Comparison of ENCODE assay signal across 8 mouse cellular contexts in genomic region chr14:99044096-99044495, GRCm38 (mm10). TPM values are rescaled to one million over a fixed set of nuclear protein-coding genes. Genes with fewer than 3 reads are reported as not detected.
DNase-seq lines count a peak whose midpoint lies in the region; ATAC-seq lines count a peak whose summit lies in the region.

No protein-coding gene starts in this region.

- 45% methylated on average over 10 of the region's 10 CpGs for WGBS in lung, embryonic 15.5 days
- 37% methylated on average over 10 of the region's 10 CpGs for WGBS in forebrain, embryonic 11.5 days
- WGBS in limb, embryonic 12.5 days: 44% methylated on average over 10 of the region's 10 CpGs
- WGBS in neural tube, embryonic 15.5 days: 19% methylated on average over 10 of the region's 10 CpGs

- no peaks in the 10 kb centered on the region for H3K27me3 ChIP-seq in lung, embryonic 15.5 days
- H3K27me3 ChIP-seq in forebrain, embryonic 11.5 days (ENCODE audit: control insufficient read depth, insufficient read depth, low read length): no peaks in the 10 kb centered on the region
- no peaks in the 10 kb centered on the region for H3K27me3 ChIP-seq in limb, embryonic 12.5 days
- no peaks in the 10 kb centered on the region for H3K27me3 ChIP-seq in neural tube, embryonic 15.5 days (replicated peaks)

- DNase-seq in lung, postnatal 14 days: no peak
- no peak for DNase-seq in forebrain, embryonic 11.5 days (ENCODE audit: low spot score)
- no peak for DNase-seq in thymus, postnatal 25 days
- DNase-seq in thymus, postnatal 10 days (ENCODE audit: low spot score in 2 of 2): no peak

- peak overlapping the region; percentile 57 for H3K4me2 ChIP-seq in lung, embryonic 15.5 days
- peak overlapping the region; percentile 70 for H3K4me2 ChIP-seq in forebrain, embryonic 11.5 days (ENCODE audit: low read depth, low read length, severe bottlenecking)
- H3K4me2 ChIP-seq in limb, embryonic 12.5 days: peak overlapping the region; percentile 70
- H3K4me2 ChIP-seq in neural tube, embryonic 15.5 days: peak overlapping the region; percentile 77

- H3K9me3 ChIP-seq in lung, embryonic 15.5 days: no peaks in the 10 kb centered on the region
- H3K9me3 ChIP-seq in forebrain, embryonic 11.5 days (ENCODE audit: control insufficient read depth, low read length): no peaks in the 10 kb centered on the region
- no peaks in the 10 kb centered on the region for H3K9me3 ChIP-seq in limb, embryonic 12.5 days
- no peaks in the 10 kb centered on the region for H3K9me3 ChIP-seq in neural tube, embryonic 15.5 days (replicated peaks)

- H3K36me3 ChIP-seq in lung, embryonic 15.5 days: peaks cover under 1% of the 10 kb centered on the region; the same call in 1 of the 2 replicates
- H3K36me3 ChIP-seq in forebrain, embryonic 11.5 days (ENCODE audit: control insufficient read depth, insufficient read depth, low read length): no peaks in the 10 kb centered on the region
- H3K36me3 ChIP-seq in limb, embryonic 12.5 days: peaks cover 8% of the 10 kb centered on the region; the same call in 1 of the 2 replicates
- H3K36me3 ChIP-seq in neural tube, embryonic 15.5 days: no peaks in the 10 kb centered on the region

- no peak for ATAC-seq in lung, embryonic 15.5 days (ENCODE audit: borderline replicate concordance, extremely low read depth, low FRiP score, low TSS enrichment)
- no peak for ATAC-seq in forebrain, embryonic 11.5 days (replicated peaks; ENCODE audit: low FRiP score)
- no peak for ATAC-seq in limb, embryonic 12.5 days (ENCODE audit: insufficient number of reproducible peaks, insufficient read depth, low FRiP score, low TSS enrichment, low read depth)
- no peak for ATAC-seq in neural tube, embryonic 15.5 days (ENCODE audit: low FRiP score)
- no peak for ATAC-seq in granulocyte monocyte progenitor cell, adult 5-6 weeks (replicated peaks; ENCODE audit: poor library complexity, severe bottlenecking)

- H3K4me3 ChIP-seq in lung, embryonic 15.5 days: peak overlapping the region; percentile 99
- peak overlapping the region; percentile 89 for H3K4me3 ChIP-seq in forebrain, embryonic 11.5 days (ENCODE audit: low read depth, low read length)
- H3K4me3 ChIP-seq in limb, embryonic 12.5 days (replicated peaks): peak overlapping the region; percentile 92
- H3K4me3 ChIP-seq in neural tube, embryonic 15.5 days (replicated peaks): peak overlapping the region; percentile 98

- no peak overlapping the region for H3K27ac ChIP-seq in lung, embryonic 15.5 days
- H3K27ac ChIP-seq in forebrain, embryonic 11.5 days (ENCODE audit: low read depth, low read length): no peak overlapping the region
- H3K27ac ChIP-seq in limb, embryonic 12.5 days: no peak overlapping the region
- H3K27ac ChIP-seq in neural tube, embryonic 15.5 days (replicated peaks): no peak overlapping the region

- peaks cover 39% of the 10 kb centered on the region for H3K4me1 ChIP-seq in lung, embryonic 15.5 days
- H3K4me1 ChIP-seq in forebrain, embryonic 11.5 days (replicated peaks; ENCODE audit: control insufficient read depth, insufficient read depth, low read length): peaks cover 4% of the 10 kb centered on the region; the same call in 1 of the 2 replicates
- peaks cover 30% of the 10 kb centered on the region for H3K4me1 ChIP-seq in limb, embryonic 12.5 days (replicated peaks)
- peaks cover 25% of the 10 kb centered on the region for H3K4me1 ChIP-seq in neural tube, embryonic 15.5 days

- H3K9ac ChIP-seq in lung, embryonic 15.5 days: no peak overlapping the region
- peak overlapping the region; percentile 12; the same call in 1 of the 2 replicates for H3K9ac ChIP-seq in forebrain, embryonic 11.5 days (ENCODE audit: low read length)
- 0 out of 2 replicates have a peak overlapping the region, but pooled peaks have one; percentile 4 for H3K9ac ChIP-seq in limb, embryonic 12.5 days (replicated peaks)
- 0 out of 2 replicates have a peak overlapping the region, but pooled peaks have one; percentile 23 for H3K9ac ChIP-seq in neural tube, embryonic 15.5 days (replicated peaks)

RNA-seq across cellular contexts. Expression of gene Mzt1, which starts 1.8 kb away (rescaled TPM):
- polyA plus RNA-seq in lung, embryonic 15.5 days (2015; fragmentation: Nextera tagmentation; extraction: Ambion mirVana): 72.2 and 76.4 TPM in 2 replicates
- polyA plus RNA-seq in forebrain, embryonic 11.5 days (2014; fragmentation: Nextera tagmentation; extraction: Ambion mirVana): 115 and 137 TPM in 2 replicates
- polyA plus RNA-seq in limb, embryonic 12.5 days (2016; fragmentation: Nextera tagmentation; extraction: Ambion mirVana): 122 and 124 TPM in 2 replicates
- 92.8 and 94.8 TPM in 2 replicates for polyA plus RNA-seq in neural tube, embryonic 15.5 days (2015; fragmentation: Nextera tagmentation; extraction: Ambion mirVana)
- total RNA-seq in granulocyte monocyte progenitor cell, adult 5-6 weeks (2014; fragmentation: Nextera tagmentation): 57.8 and 68.1 TPM in 2 replicates
- total RNA-seq in granulocyte monocyte progenitor cell, adult 5-6 weeks (2017): 26.4 and 38.4 TPM in 2 replicates

RNA-seq across cellular contexts. Expression of gene Bora, which starts 1.9 kb away (rescaled TPM):
- 70.3 and 75.6 TPM in 2 replicates for polyA plus RNA-seq in lung, embryonic 15.5 days (2015; fragmentation: Nextera tagmentation; extraction: Ambion mirVana)
- polyA plus RNA-seq in forebrain, embryonic 11.5 days (2014; fragmentation: Nextera tagmentation; extraction: Ambion mirVana): 84.5 and 87.8 TPM in 2 replicates
- 102 and 118 TPM in 2 replicates for polyA plus RNA-seq in limb, embryonic 12.5 days (2016; fragmentation: Nextera tagmentation; extraction: Ambion mirVana)
- polyA plus RNA-seq in neural tube, embryonic 15.5 days (2015; fragmentation: Nextera tagmentation; extraction: Ambion mirVana): 14.0 and 22.5 TPM in 2 replicates
- 36.4 and 36.6 TPM in 2 replicates for total RNA-seq in granulocyte monocyte progenitor cell, adult 5-6 weeks (2014; fragmentation: Nextera tagmentation)
- total RNA-seq in granulocyte monocyte progenitor cell, adult 5-6 weeks (2017): 58.9 and 63.3 TPM in 2 replicates

RNA-seq across cellular contexts. Expression of gene Rpl36a-ps1, which starts 50.0 kb away (rescaled TPM):
- 1.4 and 1.7 TPM in 2 replicates for polyA plus RNA-seq in lung, embryonic 15.5 days (2015; fragmentation: Nextera tagmentation; extraction: Ambion mirVana)
- polyA plus RNA-seq in forebrain, embryonic 11.5 days (2014; fragmentation: Nextera tagmentation; extraction: Ambion mirVana): 2.1 and 3.4 TPM in 2 replicates
- 2.6 and 3.4 TPM in 2 replicates for polyA plus RNA-seq in limb, embryonic 12.5 days (2016; fragmentation: Nextera tagmentation; extraction: Ambion mirVana)
- polyA plus RNA-seq in neural tube, embryonic 15.5 days (2015; fragmentation: Nextera tagmentation; extraction: Ambion mirVana): 0.64 TPM in 1 of 2 replicates, not detected in the other
- total RNA-seq in granulocyte monocyte progenitor cell, adult 5-6 weeks (2014; fragmentation: Nextera tagmentation): 34.7 and 59.2 TPM in 2 replicates
- 14.6 and 20.7 TPM in 2 replicates for total RNA-seq in granulocyte monocyte progenitor cell, adult 5-6 weeks (2017)

RNA-seq across cellular contexts. Expression of gene Pibf1, which starts 55.1 kb away (rescaled TPM):
- polyA plus RNA-seq in lung, embryonic 15.5 days (2015; fragmentation: Nextera tagmentation; extraction: Ambion mirVana): 14.0 and 19.5 TPM in 2 replicates
- 21.2 and 26.3 TPM in 2 replicates for polyA plus RNA-seq in forebrain, embryonic 11.5 days (2014; fragmentation: Nextera tagmentation; extraction: Ambion mirVana)
- 24.2 and 26.3 TPM in 2 replicates for polyA plus RNA-seq in limb, embryonic 12.5 days (2016; fragmentation: Nextera tagmentation; extraction: Ambion mirVana)
- polyA plus RNA-seq in neural tube, embryonic 15.5 days (2015; fragmentation: Nextera tagmentation; extraction: Ambion mirVana): 17.6 and 18.0 TPM in 2 replicates
- total RNA-seq in granulocyte monocyte progenitor cell, adult 5-6 weeks (2014; fragmentation: Nextera tagmentation): 15.2 and 28.1 TPM in 2 replicates
- 31.3 and 41.3 TPM in 2 replicates for total RNA-seq in granulocyte monocyte progenitor cell, adult 5-6 weeks (2017)

RNA-seq across cellular contexts. Expression of gene Dis3, which starts 55.5 kb away (rescaled TPM):
- 29.4 and 32.5 TPM in 2 replicates for polyA plus RNA-seq in lung, embryonic 15.5 days (2015; fragmentation: Nextera tagmentation; extraction: Ambion mirVana)
- 46.1 and 50.2 TPM in 2 replicates for polyA plus RNA-seq in forebrain, embryonic 11.5 days (2014; fragmentation: Nextera tagmentation; extraction: Ambion mirVana)
- 45.9 and 51.5 TPM in 2 replicates for polyA plus RNA-seq in limb, embryonic 12.5 days (2016; fragmentation: Nextera tagmentation; extraction: Ambion mirVana)
- polyA plus RNA-seq in neural tube, embryonic 15.5 days (2015; fragmentation: Nextera tagmentation; extraction: Ambion mirVana): 17.5 and 20.4 TPM in 2 replicates
- 33.9 and 35.4 TPM in 2 replicates for total RNA-seq in granulocyte monocyte progenitor cell, adult 5-6 weeks (2014; fragmentation: Nextera tagmentation)
- 61.3 and 66.4 TPM in 2 replicates for total RNA-seq in granulocyte monocyte progenitor cell, adult 5-6 weeks (2017)
